Mouse (Mus musculus) mature B cell (primary cell): ENCODE data around the gene Slc26a3.

Source experiments
- in situ Hi-C: fragments of 300-500 bp; cut with MboI; formaldehyde crosslinking; loops from 2 replicates; pipeline ENCODE4 v1.14.3; 2019

The Slc26a3 gene

DNA sequence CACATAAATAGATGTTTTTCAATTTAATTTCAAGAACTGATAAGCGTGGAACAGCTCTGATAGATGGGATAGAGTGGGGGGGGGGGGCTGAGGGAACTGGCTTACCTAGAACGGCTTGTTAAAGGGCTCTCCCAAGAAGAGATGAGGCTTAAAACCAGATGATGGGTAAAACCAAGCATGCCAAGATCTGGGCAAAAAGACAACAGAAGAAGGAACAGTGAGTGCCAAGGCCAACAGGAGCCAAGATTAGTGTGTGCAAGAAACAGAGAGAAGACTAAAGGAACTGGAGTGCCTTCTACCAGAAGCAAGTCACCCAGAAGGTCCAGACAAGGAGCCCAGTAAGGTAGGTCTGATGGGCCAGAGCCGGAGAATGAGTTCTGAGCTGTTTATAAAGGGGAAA is at the start of gene Slc26a3:
TSS of gene Slc26a3 (plus strand) at position 301 of the 400 bp plus-strand sequence.
- in situ Hi-C loops = no loop called here

DNA sequence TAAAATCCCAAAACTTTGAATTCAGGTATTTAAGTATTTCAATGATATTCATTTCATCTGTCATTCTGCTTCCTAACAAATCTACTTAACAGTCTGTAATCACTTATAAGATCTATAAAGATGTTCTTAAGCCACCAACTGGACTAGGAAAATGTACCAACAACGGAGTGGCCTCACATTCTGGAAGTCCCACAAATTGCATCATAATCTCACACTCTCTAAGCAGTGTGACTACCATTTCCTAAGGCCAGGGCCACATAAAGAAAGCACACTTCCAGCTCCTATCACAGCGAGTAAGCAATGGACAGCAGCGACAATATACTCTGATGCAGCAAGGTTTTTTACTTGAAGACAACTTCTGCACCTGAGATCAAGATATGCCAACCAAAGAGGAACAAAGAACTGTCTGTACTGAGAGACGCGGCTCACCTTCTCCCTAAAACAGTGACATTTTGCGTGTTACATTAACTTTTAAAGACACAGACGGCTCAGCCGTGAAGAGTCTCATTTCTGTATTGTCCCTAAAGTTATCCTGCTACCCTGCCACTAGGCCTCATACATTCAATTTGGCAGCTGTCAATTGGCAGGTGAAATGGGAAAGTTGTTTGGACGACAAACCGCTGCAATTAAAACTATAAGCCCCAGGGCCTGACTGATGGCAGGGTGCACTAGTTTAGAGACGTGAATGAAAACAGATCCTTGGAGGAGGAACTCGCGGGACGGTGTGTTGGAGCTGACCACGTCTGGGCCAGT is 40.3 kb upstream of the Slc26a3 start:
- in situ Hi-C loops = no loop called here

DNA sequence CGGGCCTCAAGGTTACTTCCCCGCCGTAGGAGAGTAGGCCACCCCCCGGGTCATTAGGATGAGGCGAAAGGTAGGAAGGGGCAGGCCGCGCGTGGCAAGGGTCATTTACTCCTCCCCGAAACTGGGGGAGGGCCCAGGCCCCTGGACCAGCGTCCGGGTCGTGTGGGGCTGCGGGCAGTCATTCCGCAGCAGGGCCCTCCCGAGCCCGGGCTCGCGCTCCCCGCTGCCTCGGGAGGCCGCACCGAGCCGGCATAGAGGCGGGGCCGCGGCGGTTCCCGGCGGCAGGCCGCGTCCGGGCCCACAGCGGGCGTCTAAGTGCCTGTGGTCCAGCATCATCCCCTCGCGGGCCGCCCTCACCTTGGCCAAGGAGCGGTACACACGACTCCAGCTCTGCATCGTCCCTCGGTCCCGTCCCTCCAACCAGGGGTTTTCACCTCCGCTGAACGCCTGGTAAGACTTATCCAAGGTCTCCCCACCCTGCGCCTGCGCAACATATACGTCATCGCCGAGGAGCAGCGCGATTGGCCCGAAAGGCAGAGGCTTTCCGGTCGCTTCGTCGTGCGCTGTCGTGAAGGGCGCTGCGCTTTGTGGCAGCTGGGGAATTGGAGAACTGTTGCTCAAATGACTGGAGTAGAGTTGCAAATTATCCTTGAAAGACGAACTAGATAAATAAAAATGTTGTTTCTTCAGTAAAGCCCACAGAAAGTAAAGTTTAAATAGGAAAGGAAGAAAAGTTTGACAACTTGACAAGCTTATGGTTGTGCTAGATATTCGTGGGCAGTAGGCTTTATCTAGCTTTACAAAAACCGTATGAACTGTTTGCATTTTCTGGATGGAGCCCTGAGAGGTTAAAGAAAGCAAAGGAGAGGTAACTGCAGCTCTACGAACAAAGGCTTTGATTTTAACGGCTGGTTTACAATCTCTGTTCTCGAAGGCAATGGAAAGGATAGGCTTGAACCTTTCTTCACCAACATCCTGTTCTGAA is 39.4 kb upstream of the Slc26a3 start, which contains the start of gene Dld:
TSS of gene Dld (minus strand) at position 510 of the 985 bp plus-strand sequence.
- in situ Hi-C loops = no loop called here

DNA sequence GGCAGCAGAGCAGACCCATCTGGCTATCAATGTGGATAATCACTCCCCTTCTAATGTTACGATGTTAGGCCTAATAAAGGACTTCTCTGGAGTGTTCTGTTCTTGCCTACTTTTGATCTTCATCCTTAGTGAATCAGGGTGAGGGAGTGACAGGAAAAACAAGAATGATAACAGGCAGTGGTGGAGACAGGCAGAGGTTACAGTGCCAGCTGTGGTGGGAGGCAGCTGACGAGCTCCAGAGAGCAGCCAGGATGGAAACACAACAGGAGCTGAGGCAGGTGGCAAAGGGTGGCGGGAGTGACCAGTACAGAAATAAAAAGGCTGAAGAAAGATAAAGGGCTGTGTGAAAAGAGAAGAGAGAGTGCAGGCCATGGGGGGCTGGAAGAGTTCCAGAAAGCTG is 24.2 kb upstream of the Slc26a3 start:
- in situ Hi-C loops = no loop called here

DNA sequence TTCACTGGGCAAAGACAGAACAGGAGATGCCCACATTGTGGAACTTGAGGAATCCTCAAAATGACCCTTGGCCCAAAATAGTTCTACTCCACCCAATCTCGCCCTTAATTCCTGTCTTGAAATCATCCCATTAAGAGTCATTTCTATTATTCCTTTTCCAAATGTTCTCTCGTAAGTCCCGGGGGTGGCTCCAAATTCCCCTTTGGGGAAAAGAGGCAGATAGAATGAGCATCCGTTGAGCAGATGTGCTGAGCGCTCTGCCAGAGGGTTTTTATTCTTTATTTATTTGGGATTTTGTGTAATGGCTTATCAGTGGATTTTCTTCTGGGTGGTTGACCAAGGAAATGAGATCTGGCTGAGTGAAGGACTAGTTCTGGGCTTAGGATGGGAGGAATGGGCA is 22.9 kb upstream of the Slc26a3 start:
- in situ Hi-C loops = no loop called here

DNA sequence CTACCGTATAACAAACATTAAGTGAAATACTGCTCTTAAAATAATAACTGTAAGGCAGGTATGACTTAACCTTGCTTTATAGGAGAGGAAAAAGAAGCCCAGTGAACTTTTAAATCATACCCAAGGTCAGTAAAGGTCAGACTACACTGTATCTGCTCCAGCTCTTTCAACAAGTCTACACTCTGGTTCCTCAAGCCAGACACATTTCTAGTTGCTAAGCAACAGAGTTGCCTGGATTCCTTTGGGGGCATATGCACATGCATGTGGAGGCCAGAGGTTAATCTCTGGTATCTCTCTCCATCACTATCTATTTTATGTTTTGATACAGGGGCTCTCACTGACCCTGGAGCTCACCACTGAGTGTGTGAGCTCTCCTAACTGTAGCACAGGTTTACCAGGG is 21.6 kb upstream of the Slc26a3 start:
- in situ Hi-C loops = no loop called here

DNA sequence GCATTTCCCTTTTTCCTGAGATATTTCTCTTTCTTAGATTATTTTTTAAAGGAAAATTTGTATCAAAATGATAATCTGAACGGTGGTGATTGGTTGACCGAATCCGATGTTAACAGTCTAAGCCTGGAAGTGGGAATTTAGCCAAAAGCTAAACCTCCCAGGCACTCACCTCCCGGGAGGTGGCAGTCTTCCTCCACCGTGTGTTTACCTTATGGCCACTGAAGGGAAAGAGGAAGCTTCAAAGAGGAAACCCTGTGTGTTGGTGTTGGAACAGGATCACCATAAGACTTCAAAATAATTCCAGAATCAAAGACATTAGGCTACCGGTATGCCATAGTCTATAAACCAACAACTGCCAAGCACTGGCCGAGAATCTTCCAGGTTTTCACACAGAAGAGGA is 21.0 kb upstream of the Slc26a3 start:
- in situ Hi-C loops = no loop called here

DNA sequence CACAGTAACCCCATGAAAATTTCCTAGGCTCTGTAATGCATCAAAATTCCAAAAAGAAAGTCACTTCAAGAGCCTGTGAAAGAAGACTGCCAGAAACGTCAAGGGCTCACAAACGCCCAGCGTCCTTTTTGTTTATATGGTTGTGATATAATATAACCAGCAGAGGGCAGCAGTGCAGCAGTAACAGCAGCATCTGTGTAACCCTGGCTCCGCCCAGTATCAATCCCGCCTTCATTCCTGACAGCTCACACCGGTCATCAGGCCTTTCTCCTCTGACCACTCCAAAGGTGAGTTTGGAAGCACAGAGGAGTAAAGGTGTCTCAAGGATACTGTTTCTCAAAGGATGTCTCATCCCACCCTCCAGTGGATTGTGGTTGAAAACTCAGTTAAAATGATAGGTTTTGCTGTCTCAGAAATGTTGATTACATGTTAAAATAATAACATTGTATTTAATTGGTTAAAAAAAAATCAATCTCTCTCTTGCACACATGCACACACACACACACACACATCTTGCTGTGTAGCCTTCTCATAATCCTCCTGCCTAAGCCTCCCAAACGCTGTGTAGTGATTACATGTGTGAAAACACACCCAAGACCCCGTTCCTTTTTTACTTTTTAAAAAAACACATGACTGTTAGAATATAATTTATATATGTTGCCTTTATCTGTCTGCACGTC is 15.9 kb upstream of the Slc26a3 start:
- in situ Hi-C loops = no loop called here

DNA sequence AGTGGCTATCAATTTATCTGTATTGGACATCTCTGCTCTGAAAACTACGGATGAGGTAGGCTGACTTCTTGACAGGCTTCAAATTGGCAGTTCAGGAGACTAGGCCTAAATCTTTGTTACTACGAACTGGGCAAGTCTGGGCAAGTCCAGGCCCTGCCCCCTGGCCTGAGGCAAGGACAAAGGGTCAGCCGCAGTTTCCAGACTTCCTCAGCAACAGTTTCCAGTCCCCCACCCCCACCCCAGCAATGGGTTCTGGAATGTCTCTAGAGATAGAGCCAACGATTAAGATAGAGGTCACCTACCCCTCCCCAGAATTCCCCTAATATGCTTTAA is 15.4 kb upstream of the Slc26a3 start:
- in situ Hi-C loops = no loop called here

DNA sequence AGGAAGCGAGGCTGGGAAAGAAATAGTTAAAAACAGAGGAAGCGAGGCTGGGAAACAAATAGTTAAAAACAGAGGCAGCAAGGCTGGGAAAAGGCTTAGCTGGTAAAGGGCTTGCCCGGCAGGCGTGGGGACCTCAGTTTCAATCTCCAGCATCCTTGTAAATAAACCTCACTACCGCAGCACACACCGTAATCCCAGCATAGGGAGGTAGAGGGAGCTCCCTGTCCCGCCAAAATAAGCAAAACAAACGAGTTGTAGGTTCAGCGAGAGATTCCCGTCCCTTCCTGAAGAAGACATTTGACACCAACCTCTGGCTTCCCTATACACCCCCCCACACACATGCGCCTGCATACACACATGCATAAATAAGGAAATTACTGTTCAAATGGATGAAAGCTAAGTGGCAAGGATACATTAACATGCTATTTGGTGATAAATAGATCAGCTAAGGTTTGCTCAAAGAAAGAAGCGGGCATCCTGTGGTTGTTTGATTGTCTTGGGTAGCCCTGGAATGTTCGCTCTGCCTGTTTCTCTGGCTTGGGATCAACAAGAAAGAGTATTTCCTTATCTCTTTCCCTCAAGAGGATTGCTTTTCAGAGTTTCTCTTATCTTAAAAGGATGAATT is 14.2 kb upstream of the Slc26a3 start:
- in situ Hi-C loops = no loop called here

DNA sequence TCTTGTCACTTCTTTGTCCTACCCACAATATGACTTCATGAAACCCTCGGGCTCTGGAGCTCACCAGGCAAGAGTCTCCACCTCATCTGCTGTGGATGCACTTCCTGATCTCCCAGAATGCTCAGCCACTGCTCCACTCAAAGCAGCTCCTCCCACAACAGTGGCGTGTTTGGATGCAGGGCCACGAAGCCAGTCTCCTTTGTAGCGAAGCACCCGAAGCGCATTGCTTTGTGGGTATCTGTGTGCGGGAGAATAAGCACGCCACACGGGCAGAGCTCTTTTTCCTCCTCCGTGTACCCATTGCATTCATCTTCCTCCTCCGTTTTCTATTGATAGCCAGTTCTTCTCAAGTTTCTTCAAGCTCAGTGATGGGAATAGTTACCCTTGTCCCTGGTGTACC is 13.4 kb upstream of the Slc26a3 start:
- in situ Hi-C loops = no loop called here

DNA sequence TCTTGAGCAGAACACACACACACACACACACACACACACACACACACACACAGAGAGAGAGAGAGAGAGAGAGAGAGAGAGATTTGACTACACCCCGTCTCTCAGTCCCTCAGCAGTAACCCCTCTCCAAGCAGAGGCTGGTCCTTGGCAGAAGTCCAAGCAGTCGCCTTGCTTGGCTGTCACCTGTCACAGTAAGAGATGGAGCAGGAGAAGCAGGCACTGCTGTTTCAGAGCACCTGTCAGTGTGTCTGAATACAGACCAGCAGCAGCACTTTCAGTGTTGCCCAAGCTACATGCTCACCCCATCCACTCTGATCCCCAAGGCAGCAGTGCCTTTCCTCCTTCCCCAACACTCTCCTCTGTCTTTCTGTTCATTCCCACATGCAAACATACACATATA is 9.8 kb upstream of the Slc26a3 start:
- in situ Hi-C loops = no loop called here

DNA sequence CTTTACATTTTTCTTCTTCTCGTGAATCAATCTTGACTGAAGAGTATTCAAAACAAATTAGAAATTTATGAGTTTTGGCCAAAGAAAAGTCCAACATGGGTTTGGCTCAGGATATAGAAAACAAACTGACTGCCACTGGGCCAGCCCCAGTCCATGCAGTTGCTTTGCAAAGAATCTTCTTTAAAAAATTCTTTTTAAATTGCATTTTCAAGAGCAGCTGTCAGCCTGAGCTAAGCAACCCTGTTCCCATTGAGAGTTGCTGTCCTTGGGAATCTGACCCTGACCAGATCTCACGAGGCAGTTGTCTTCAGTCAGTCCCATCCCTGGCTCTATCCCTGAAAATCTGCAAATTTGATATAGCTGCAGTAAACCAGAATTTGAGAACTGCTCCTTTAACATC is 8.2 kb upstream of the Slc26a3 start:
- in situ Hi-C loops = no loop called here

DNA sequence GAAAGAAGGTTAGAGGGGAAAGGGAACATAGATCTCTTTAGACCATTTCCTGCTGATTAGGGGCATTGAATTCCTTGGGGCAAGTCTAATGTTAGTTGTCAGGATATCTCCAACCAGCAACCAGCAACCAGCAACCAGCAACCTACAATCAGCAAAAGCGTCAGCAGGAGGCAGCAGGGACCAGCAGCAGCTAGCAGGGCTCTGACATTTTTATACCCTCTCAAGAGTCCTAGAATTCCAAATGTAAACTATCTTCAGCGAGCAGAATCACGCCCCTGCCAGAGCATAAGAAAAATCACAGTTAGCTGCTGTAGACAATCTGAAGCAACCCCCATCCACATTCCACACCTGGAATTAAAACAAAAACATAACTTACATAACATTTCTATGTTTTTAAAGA is 3.4 kb upstream of the Slc26a3 start:
- in situ Hi-C loops = no loop called here

DNA sequence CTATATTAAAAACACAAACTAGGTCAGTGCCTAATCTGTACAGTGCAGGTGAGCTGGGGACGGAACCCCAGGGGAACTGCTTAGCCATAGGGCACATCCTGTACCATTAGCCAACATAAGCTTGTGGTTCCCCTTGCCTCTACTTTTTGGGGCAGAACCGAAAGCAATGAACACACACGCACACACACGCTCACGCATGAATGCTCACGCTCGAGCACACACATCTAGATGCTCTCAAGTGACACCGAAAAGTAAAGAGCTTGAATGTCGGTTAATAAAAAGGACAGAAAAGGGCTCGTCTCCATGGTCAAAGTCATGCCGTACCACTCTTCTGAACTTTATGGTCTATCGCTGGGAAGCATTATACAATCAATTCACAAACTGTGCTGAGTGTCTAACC is 1.0 kb downstream of the Slc26a3 start:
- in situ Hi-C loops = no loop called here

DNA sequence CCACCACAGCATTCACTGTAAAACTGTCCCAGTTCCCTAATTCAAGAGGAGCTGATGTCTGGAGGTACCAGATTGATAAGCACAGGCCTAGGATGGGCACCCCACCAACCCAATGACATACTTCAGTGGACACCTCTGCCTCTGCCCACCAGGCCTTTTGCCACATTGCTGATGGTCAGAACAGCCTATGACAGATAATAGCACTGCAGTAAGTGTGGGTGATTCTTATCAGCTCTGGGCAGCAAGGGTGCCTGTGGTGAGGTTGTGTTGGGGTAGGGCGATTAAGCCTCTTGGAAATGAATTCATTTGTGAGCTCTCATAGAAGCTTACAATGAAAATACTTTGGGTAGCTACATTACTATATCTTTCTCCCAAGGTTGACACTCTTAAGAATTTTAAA is 5.2 kb downstream of the Slc26a3 start:
- in situ Hi-C loops = no loop called here

DNA sequence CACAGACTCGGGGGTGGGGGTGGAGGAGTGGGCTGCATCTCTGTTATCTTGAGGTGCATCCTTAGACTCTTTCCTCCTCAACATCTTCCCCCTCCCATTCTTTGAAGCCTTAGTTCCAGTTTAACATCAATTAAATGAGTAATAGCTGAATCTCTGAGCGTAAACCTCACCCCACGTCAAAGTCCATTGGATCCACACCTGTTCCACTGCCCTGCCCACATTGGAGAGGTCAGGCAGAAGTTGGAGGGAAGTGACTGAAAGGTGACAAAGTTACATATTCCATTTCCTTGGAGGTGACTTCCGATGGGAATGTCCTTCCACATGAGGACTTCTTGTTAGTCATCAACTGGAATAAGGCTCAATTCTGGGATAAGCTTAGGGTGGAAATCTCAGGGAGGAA is 7.0 kb downstream of the Slc26a3 start:
- in situ Hi-C loops = no loop called here

DNA sequence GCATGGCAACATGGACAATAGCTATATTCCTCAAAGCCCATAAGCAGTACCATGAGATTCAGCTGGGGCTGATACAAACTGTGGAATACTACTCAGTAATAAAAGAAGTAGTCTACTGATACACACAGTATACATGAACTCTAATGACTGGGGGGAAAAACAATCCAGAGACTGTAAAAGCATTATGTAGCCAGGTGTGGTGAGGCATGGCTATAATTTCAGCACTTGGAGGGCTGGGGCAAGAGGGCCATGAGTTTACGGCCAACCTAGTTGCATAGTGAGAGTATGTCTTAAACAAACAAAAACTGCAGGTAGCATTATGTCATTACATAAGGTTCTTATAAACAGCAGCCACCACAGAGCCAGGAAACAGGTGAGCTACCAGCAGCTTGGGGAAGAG is 10.2 kb downstream of the Slc26a3 start:
- in situ Hi-C loops = no loop called here

DNA sequence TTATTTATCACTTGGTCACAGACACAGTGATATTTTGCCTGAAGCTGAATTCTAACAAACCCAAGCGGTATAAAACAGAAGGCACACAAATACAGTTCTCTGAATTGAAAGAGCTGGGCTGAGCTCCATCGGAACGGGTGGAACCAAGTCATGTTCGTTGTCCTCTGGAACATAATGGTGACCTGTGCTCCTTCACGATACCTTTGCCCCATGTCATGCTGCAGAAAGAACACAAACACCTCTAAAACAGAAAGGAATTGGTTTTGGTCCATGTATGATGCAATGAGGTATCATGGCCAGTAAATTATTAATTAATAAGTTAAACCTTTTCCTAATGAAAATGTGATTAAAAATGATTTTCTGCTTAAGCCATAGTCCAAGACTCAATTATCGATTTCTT is 11.3 kb downstream of the Slc26a3 start:
- in situ Hi-C loops = no loop called here

DNA sequence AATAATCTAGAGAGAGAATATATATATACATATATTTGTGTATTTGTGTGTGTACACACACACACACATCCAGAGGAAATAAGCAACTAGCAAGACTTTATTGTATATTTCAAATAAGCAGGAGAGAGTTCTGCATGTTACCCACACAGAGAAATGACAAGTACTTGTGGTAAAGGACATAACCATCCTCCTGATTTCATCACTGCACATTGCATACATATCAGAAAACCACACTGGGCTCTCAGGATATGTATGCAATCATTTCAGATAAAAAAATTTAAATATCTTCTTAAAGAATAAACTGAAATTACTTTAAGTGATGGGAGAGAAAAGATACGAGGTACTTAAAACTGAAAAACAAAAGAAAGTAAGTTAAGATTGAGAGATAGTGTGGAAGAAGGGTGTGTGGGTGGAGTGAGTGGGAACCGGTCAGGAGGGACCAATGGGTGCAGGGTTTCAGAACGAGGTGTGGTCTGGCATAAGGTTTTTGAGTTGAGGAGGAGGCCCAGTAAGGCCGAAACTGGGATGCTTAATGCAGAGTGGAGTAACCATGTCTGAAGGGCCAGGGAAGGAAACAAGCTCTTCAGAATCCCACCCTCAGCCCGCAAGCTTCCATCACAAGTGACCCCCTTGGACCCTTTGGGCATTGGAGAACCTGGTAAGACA is 14.0 kb downstream of the Slc26a3 start:
- in situ Hi-C loops = no loop called here

DNA sequence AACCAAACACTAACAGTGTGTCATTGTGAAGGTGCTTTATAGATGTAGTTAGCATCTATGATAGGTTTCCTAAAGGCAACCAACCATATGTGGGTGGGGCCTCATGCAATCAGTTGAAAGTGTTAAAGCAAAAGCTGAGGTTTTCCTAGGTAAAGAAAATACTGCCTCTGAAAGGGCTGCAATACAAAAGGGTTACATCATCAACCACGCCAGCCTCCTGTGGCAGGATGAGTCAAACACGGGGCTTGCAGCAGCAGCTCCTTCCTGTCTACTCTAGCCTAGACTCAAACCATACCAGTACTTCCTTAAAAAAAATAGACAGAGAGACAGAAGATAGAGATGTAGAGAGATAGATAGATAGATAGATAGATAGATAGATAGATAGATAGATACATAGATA is 25.3 kb downstream of the Slc26a3 start:
- in situ Hi-C loops = no loop called here
